Mouse (Mus musculus) cerebellum, postnatal 14 days (tissue): ENCODE measurements at regions not wholly inside any gene's neighbourhood (a gene's known extent, or its start where the extent isn't known, plus 50 kb on each side); places are given as distances from the start of the nearest gene placed in this dataset.

ENCODE experiments used
- DNase-seq, 2 experiments: peaks; one replicate each; pipeline ENCODE4 v3.0.0; 2021; ENCODE audit warnings: mixed read lengths in 2 of 2

- no peak for DNase-seq
Measured at GRCm38 (mm10) chr5:96931576-96932152, 65.8 kb upstream of the Bmp2k start.

GRCm38 (mm10) chr5:96936239-96936638, 61.2 kb upstream of the Bmp2k start:
- DNase-seq: no peak

GRCm38 (mm10) chr5:96938718-96939117, 58.8 kb upstream of the Bmp2k start:
- no peak for DNase-seq

- no peak for DNase-seq
Measured at GRCm38 (mm10) chr5:96939273-96939672, 58.2 kb upstream of the Bmp2k start.

GRCm38 (mm10) chr5:96940170-96941086, 57.1 kb upstream of the Bmp2k start:
- DNase-seq: peak; percentile 52 to 67

- DNase-seq: peak in 1 of 2 experiments; percentile 20
Measured at GRCm38 (mm10) chr5:96941087-96941468, 56.4 kb upstream of the Bmp2k start.

- no peak for DNase-seq
Measured at GRCm38 (mm10) chr5:96941518-96941917, 56.0 kb upstream of the Bmp2k start.
